Mouse (Mus musculus): ENCODE results near the gene Tpx2. TPM values are rescaled to one million over a fixed set of nuclear protein-coding genes. Genes with fewer than 3 reads are reported as not detected.

The Tpx2 gene
- polyA plus RNA-seq, 1 experiment from 2014 or later: 141 TPM

DNA sequence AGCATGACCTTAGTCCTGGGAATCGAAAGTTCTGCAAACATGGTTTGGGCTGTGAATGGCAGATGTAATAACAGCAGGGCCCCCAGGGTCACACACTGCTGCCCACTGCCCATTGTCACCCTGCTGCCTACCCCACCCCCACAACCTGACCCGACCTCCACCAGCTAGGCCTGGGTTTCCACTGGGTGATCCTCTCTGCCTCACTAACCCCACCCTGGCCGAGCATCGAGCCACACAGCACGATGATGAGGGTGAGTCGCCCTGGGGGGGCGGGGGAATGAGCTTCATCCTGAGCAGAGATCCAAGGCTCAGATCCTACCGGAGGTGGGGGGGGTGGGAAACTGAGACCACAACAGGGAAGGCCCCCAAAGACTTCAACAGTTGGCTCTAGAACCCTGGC, 76.4 kb downstream of the Tpx2 start:
- Histone ChIP-seq H3K27ac (ENCODE audit: low read depth, low read length) (no peak overlapping the region), H3K9me3 (ENCODE audit: control insufficient read depth, low read length) (no peaks in the 10 kb centered on the region), H3K36me3 (ENCODE audit: control insufficient read depth, insufficient read depth, low read length) (no peaks in the 10 kb centered on the region), H3K4me2 (ENCODE audit: low read depth) (no peak overlapping the region), H3K4me1 (ENCODE audit: control insufficient read depth, insufficient read depth, low read length) (no peaks in the 10 kb centered on the region), H3K4me3 (ENCODE audit: low read depth, low read length) (no peak overlapping the region), H3K9ac (ENCODE audit: low read length) (no peak overlapping the region), H3K27me3 (ENCODE audit: control insufficient read depth, insufficient read depth, low read length) (no peaks in the 10 kb centered on the region)
- 76% methylated on average over 8 of the region's 8 CpGs for whole genome bisulfite sequencing
- ATAC-seq (ENCODE audit: insufficient read depth, low FRiP score, low TSS enrichment) (no peak), DNase-seq (ENCODE audit: low spot score) (no peak)

DNA sequence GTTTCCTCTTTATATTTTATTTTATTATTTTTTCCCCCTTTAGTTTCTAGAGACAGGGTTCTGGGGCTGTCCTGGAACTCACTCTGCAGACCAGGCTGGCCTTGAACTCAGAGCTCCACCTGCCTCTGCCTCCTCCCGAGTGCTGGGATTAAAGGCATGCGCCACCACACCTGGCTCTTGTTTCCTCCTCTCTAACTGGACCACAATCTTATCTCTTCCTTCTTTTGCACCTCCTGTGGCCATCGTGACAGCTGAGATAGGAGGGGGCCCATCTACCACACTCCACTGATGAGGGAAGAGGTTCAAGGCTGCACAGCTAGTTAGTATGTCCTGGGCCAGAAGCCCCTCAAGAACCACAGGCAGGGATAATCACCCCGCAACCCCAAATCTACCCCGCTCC, 76.8 kb downstream of the Tpx2 start:
- Histone ChIP-seq H3K4me3 (ENCODE audit: low read depth, low read length) (no peak overlapping the region), H3K9ac (ENCODE audit: low read length) (no peak overlapping the region), H3K27ac (ENCODE audit: low read depth, low read length) (no peak overlapping the region), H3K4me2 (ENCODE audit: low read depth) (no peak overlapping the region), H3K4me1 (ENCODE audit: control insufficient read depth, insufficient read depth, low read length) (no peaks in the 10 kb centered on the region), H3K9me3 (ENCODE audit: control insufficient read depth, low read length) (no peaks in the 10 kb centered on the region), H3K36me3 (ENCODE audit: control insufficient read depth, insufficient read depth, low read length) (no peaks in the 10 kb centered on the region), H3K27me3 (ENCODE audit: control insufficient read depth, insufficient read depth, low read length) (no peaks in the 10 kb centered on the region)
- whole genome bisulfite sequencing: 87% methylated on average over 5 of the region's 5 CpGs
- DNase-seq (ENCODE audit: low spot score) (no peak), ATAC-seq (ENCODE audit: insufficient read depth, low FRiP score, low TSS enrichment) (no peak)

DNA sequence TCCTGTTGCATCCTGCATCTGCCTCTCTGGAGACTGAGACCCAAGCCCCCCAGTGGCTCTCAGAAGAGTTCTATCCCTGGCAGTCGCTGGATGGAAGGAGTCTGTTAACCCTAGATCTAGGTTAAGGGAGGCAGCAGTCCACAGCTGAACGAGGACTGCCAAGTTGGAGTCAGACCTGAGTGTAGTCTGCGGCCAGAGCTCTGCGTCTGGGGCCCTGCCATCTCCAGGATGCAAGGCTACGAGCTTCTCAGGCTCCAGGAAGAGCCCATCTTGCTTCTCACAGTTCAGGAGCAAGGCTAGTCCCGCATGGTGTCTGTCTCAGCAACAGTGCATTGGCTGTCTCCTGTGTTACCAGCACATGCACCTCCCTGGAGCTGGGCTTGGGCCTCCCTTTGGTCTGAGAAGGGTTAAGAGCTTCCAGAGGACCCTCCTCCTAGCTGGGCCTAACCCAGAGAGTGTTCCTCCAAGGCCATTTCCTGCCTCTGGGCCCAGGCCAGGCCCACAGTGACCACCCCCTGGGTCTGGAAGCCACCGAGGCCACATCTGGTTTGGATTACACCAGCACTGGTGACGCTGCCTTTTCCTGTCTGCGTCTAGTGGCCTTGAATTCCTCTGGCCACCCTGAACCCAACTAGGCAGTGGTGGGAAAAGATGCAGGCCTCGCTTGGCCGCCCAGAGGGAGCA, 77.6 kb downstream of the Tpx2 start:
- no peaks in the 10 kb centered on the region for H3K4me1 ChIP-seq (ENCODE audit: control insufficient read depth, insufficient read depth, low read length)
- 65% methylated on average over 11 of the region's 11 CpGs for WGBS

GRCm38 (mm10) chr2:152926896-152927295, 79.1 kb downstream of the Tpx2 start:
- ATAC-seq (ENCODE audit: insufficient read depth, low FRiP score, low TSS enrichment): no peak
- H3K4me3 ChIP-seq (ENCODE audit: low read depth, low read length): no peak overlapping the region
- WGBS: 69% methylated on average over 9 of the region's 9 CpGs
- no peaks in the 10 kb centered on the region for H3K36me3 ChIP-seq (ENCODE audit: control insufficient read depth, insufficient read depth, low read length)
- H3K27me3 ChIP-seq (ENCODE audit: control insufficient read depth, insufficient read depth, low read length): no peaks in the 10 kb centered on the region
- H3K4me1 ChIP-seq (ENCODE audit: control insufficient read depth, insufficient read depth, low read length): no peaks in the 10 kb centered on the region
- no peak for DNase-seq (ENCODE audit: low spot score)
- H3K9ac ChIP-seq (ENCODE audit: low read length): no peak overlapping the region
- H3K9me3 ChIP-seq (ENCODE audit: control insufficient read depth, low read length): no peaks in the 10 kb centered on the region
- H3K27ac ChIP-seq (ENCODE audit: low read depth, low read length): no peak overlapping the region
- H3K4me2 ChIP-seq (ENCODE audit: low read depth): no peak overlapping the region

More for the DNA sequence above, 77.6 kb downstream of the Tpx2 start:
- DNase-seq (ENCODE audit: low spot score) (peak; percentile 55), ATAC-seq (ENCODE audit: insufficient read depth, low FRiP score, low TSS enrichment) (no peak)
- H3K36me3 ChIP-seq (ENCODE audit: control insufficient read depth, insufficient read depth, low read length): no peaks in the 10 kb centered on the region
- H3K9me3 ChIP-seq (ENCODE audit: control insufficient read depth, low read length): no peaks in the 10 kb centered on the region
- H3K27me3 ChIP-seq (ENCODE audit: control insufficient read depth, insufficient read depth, low read length): no peaks in the 10 kb centered on the region
- H3K9ac ChIP-seq (ENCODE audit: low read length): no peak overlapping the region
- H3K27ac ChIP-seq (ENCODE audit: low read depth, low read length): peak overlapping the region; percentile 54
- H3K4me2 ChIP-seq (ENCODE audit: low read depth): no peak overlapping the region
- no peak overlapping the region for H3K4me3 ChIP-seq (ENCODE audit: low read depth, low read length)

GRCm38 (mm10) chr2:152927371-152927770, 79.6 kb downstream of the Tpx2 start:
- Histone ChIP-seq H3K36me3 (ENCODE audit: control insufficient read depth, insufficient read depth, low read length) (no peaks in the 10 kb centered on the region), H3K4me3 (ENCODE audit: low read depth, low read length) (no peak overlapping the region), H3K4me2 (ENCODE audit: low read depth) (no peak overlapping the region), H3K27me3 (ENCODE audit: control insufficient read depth, insufficient read depth, low read length) (no peaks in the 10 kb centered on the region), H3K27ac (ENCODE audit: low read depth, low read length) (no peak overlapping the region), H3K9me3 (ENCODE audit: control insufficient read depth, low read length) (no peaks in the 10 kb centered on the region), H3K4me1 (ENCODE audit: control insufficient read depth, insufficient read depth, low read length) (no peaks in the 10 kb centered on the region), H3K9ac (ENCODE audit: low read length) (no peak overlapping the region)
- no peak for ATAC-seq (ENCODE audit: insufficient read depth, low FRiP score, low TSS enrichment)
- no peak for DNase-seq (ENCODE audit: low spot score)
- WGBS: 55% methylated on average over 5 of the region's 5 CpGs

DNA sequence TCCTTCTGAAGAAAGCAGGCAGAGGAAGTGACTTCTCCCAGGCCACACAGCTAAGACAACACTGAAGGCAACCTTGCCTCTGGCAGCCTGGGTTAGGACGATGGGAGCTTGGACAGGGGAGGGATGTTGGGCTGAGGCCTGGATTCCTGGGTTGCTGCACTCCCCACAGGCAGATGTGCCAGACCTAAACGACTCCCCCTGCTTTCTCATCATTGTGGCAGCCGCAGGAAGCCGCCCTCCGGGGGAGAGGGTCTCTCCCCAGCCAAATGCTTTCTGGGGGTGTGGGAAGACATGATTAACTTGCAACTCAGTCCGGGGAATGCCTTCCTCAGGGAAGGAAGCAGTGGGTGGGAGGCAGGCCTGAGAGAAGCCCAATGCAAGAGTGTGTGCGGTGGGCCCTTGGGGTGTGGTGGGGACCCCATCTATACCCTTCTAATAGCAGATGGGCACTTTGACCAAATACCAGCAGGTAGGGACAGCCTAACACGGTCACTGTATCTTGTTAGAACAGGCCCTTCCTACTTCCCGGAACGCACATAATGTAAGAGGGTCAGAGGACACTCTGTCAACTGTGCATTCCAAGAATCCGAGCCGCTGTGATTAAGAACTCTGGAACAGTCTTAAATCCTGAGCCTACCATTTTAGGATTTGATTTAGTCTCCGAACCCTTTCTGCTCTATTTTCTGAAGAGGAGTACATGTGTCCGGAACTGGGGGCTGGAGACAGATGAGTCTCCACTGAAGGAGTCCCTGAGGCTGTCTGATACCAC, 80.6 kb downstream of the Tpx2 start:
- Histone ChIP-seq H3K36me3 (ENCODE audit: control insufficient read depth, insufficient read depth, low read length) (no peaks in the 10 kb centered on the region), H3K4me1 (ENCODE audit: control insufficient read depth, insufficient read depth, low read length) (no peaks in the 10 kb centered on the region), H3K27me3 (ENCODE audit: control insufficient read depth, insufficient read depth, low read length) (no peaks in the 10 kb centered on the region), H3K9ac (ENCODE audit: low read length) (no peak overlapping the region), H3K9me3 (ENCODE audit: control insufficient read depth, low read length) (no peaks in the 10 kb centered on the region), H3K4me3 (ENCODE audit: low read depth, low read length) (no peak overlapping the region), H3K27ac (ENCODE audit: low read depth, low read length) (no peak overlapping the region), H3K4me2 (ENCODE audit: low read depth) (no peak overlapping the region)
- no peak for ATAC-seq (ENCODE audit: insufficient read depth, low FRiP score, low TSS enrichment)
- WGBS: 50% methylated on average over 14 of the region's 14 CpGs
- no peak for DNase-seq (ENCODE audit: low spot score)

DNA sequence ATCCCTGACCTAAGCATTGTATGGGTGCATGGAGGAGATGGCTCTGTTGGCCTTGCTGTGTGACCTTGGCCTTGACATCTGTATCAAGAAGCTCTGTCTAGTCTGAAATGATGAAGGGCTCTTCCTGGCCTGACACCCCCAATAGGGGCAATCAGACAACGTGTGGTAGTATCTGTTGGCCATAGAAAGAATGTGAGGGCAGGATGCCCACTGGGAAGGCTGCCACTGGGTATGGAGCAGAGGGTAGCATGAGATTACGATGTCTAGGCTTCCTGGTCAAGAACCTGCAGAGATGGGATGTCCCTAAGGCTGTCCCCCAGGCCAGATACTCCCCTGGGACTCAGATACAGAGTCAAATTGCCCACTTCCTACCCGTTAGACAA, 81.2 kb downstream of the Tpx2 start:
- no peak overlapping the region for H3K27ac ChIP-seq (ENCODE audit: low read depth, low read length)
- H3K9ac ChIP-seq (ENCODE audit: low read length): no peak overlapping the region
- H3K9me3 ChIP-seq (ENCODE audit: control insufficient read depth, low read length): no peaks in the 10 kb centered on the region
- H3K4me3 ChIP-seq (ENCODE audit: low read depth, low read length): no peak overlapping the region
- 67% methylated on average over 3 of the region's 3 CpGs for WGBS
- no peaks in the 10 kb centered on the region for H3K36me3 ChIP-seq (ENCODE audit: control insufficient read depth, insufficient read depth, low read length)
- H3K27me3 ChIP-seq (ENCODE audit: control insufficient read depth, insufficient read depth, low read length): no peaks in the 10 kb centered on the region
- H3K4me1 ChIP-seq (ENCODE audit: control insufficient read depth, insufficient read depth, low read length): no peaks in the 10 kb centered on the region
- ATAC-seq (ENCODE audit: insufficient read depth, low FRiP score, low TSS enrichment) (no peak), DNase-seq (ENCODE audit: low spot score) (no peak)
- no peak overlapping the region for H3K4me2 ChIP-seq (ENCODE audit: low read depth)

DNA sequence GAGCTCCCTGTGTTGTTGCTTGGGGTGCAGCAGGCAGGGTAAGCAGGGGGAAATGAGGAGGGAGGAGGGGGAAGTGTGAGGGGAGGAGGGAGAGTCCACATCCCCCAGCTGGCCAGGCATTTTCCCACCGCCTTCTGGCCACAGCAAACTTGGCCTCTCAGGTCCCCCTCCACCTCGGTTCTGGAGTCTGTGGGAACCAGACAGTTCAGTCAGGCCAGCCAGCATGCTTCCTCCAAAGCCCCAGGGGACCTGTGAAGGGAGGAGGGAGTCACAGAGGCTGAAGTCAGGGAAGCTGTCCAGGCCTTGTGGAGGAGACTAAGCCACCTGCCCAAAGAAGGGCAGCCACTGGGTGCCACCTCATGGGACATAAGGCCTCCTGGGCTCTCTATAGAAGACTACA, 82.5 kb downstream of the Tpx2 start:
- ATAC-seq (ENCODE audit: insufficient read depth, low FRiP score, low TSS enrichment) (no peak), DNase-seq (ENCODE audit: low spot score) (no peak)
- Histone ChIP-seq H3K4me3 (ENCODE audit: low read depth, low read length) (no peak overlapping the region), H3K9ac (ENCODE audit: low read length) (no peak overlapping the region; the same call in 1 of the 2 replicates), H3K4me2 (ENCODE audit: low read depth) (no peak overlapping the region), H3K4me1 (ENCODE audit: control insufficient read depth, insufficient read depth, low read length) (no peaks in the 10 kb centered on the region), H3K36me3 (ENCODE audit: control insufficient read depth, insufficient read depth, low read length) (no peaks in the 10 kb centered on the region), H3K27ac (ENCODE audit: low read depth, low read length) (no peak overlapping the region), H3K9me3 (ENCODE audit: control insufficient read depth, low read length) (no peaks in the 10 kb centered on the region), H3K27me3 (ENCODE audit: control insufficient read depth, insufficient read depth, low read length) (no peaks in the 10 kb centered on the region)
- 28% methylated on average over 2 of the region's 2 CpGs for WGBS

Data from neural tube, embryonic 11.5 days (tissue).